Mouse (Mus musculus): ENCODE data around the gene Asl. TPM values are rescaled to one million over a fixed set of nuclear protein-coding genes. Genes with fewer than 3 reads are reported as not detected.

Gene Asl
- 14.9 and 37.1 TPM in 2 replicates for polyA plus RNA-seq (2011; ENCODE audit: insufficient read depth, insufficient read length, low replicate concordance, missing spikeins)

- Histone ChIP-seq H3K4me3 (replicated peaks; ENCODE audit: control insufficient read depth, low read depth, low read length) (peak within 1 kb of the TSS; percentile 98), H3K27ac (ENCODE audit: control insufficient read depth, insufficient read depth, low read depth, low read length, poor library complexity) (peak within 1 kb of the TSS; percentile 95), H3K4me1 (ENCODE audit: control insufficient read depth, insufficient read depth, low read length) (no peaks in the 10 kb centered on the region; the same call in none of the 2 replicates)
- 1% methylated on average over 51 of the region's 51 CpGs for WGBS
- TF ChIP-seq CTCF (IDR thresholded peaks at IDR 0.05; ENCODE audit: control insufficient read depth, insufficient read depth, low read length) (no peak), POLR2A (IDR thresholded peaks at IDR 0.05; ENCODE audit: borderline replicate concordance, control insufficient read depth, low read depth, low read length) (peak; percentile 88)
Observed at GRCm38 (mm10) chr5:130029142-130029897, at the start of gene Asl, which contains the start of gene Crcp. TSS of gene Asl (minus strand) at chr5:130029247. TSS of gene Crcp (plus strand) at chr5:130029290.

GRCm38 (mm10) chr5:130078834-130079156 lies 49.7 kb upstream of the Asl start:
- Histone ChIP-seq H3K27ac (ENCODE audit: control insufficient read depth, insufficient read depth, low read depth, low read length, poor library complexity) (no peak overlapping the region), H3K4me1 (ENCODE audit: control insufficient read depth, insufficient read depth, low read length) (peaks cover 2% of the 10 kb centered on the region; the same call in 1 of the 2 replicates), H3K4me3 (replicated peaks; ENCODE audit: control insufficient read depth, low read depth, low read length) (peak overlapping the region; percentile 14)
- 58% methylated on average over 6 of the region's 6 CpGs for WGBS
- TF ChIP-seq CTCF (IDR thresholded peaks at IDR 0.05; ENCODE audit: control insufficient read depth, insufficient read depth, low read length) (no peak), POLR2A (IDR thresholded peaks at IDR 0.05; ENCODE audit: borderline replicate concordance, control insufficient read depth, low read depth, low read length) (no peak)

- TF ChIP-seq POLR2A (IDR thresholded peaks at IDR 0.05; ENCODE audit: borderline replicate concordance, control insufficient read depth, low read depth, low read length) (no peak), CTCF (IDR thresholded peaks at IDR 0.05; ENCODE audit: control insufficient read depth, insufficient read depth, low read length) (no peak)
- WGBS, result 25% methylated on average over 9 of the region's 9 CpGs
- H3K4me3 ChIP-seq (replicated peaks; ENCODE audit: control insufficient read depth, low read depth, low read length), result no peak overlapping the region
- H3K4me1 ChIP-seq (ENCODE audit: control insufficient read depth, insufficient read depth, low read length), result peaks cover 2% of the 10 kb centered on the region; the same call in 1 of the 2 replicates
- H3K27ac ChIP-seq (ENCODE audit: control insufficient read depth, insufficient read depth, low read depth, low read length, poor library complexity), result no peak overlapping the region
Observed at GRCm38 (mm10) chr5:130078096-130078833, 49.2 kb upstream of the Asl start.

GRCm38 (mm10) chr5:130076396-130076795 lies 47.3 kb upstream of the Asl start:
- Histone ChIP-seq H3K27ac (ENCODE audit: control insufficient read depth, insufficient read depth, low read depth, low read length, poor library complexity) (no peak overlapping the region), H3K4me3 (replicated peaks; ENCODE audit: control insufficient read depth, low read depth, low read length) (no peak overlapping the region), H3K4me1 (ENCODE audit: control insufficient read depth, insufficient read depth, low read length) (peaks cover 2% of the 10 kb centered on the region; the same call in 1 of the 2 replicates)
- WGBS, result 49% methylated on average over 6 of the region's 6 CpGs
- TF ChIP-seq POLR2A (IDR thresholded peaks at IDR 0.05; ENCODE audit: borderline replicate concordance, control insufficient read depth, low read depth, low read length) (no peak), CTCF (IDR thresholded peaks at IDR 0.05; ENCODE audit: control insufficient read depth, insufficient read depth, low read length) (no peak)

- Histone ChIP-seq H3K4me1 (ENCODE audit: control insufficient read depth, insufficient read depth, low read length) (no peaks in the 10 kb centered on the region; the same call in 1 of the 2 replicates), H3K4me3 (replicated peaks; ENCODE audit: control insufficient read depth, low read depth, low read length) (no peak overlapping the region), H3K27ac (ENCODE audit: control insufficient read depth, insufficient read depth, low read depth, low read length, poor library complexity) (no peak overlapping the region)
- WGBS, result 86% methylated on average over 6 of the region's 6 CpGs
- TF ChIP-seq CTCF (IDR thresholded peaks at IDR 0.05; ENCODE audit: control insufficient read depth, insufficient read depth, low read length), result no peak
- TF ChIP-seq POLR2A (IDR thresholded peaks at IDR 0.05; ENCODE audit: borderline replicate concordance, control insufficient read depth, low read depth, low read length), result no peak
Observed at GRCm38 (mm10) chr5:130074491-130074890, 45.4 kb upstream of the Asl start.

- no peak for TF ChIP-seq CTCF (IDR thresholded peaks at IDR 0.05; ENCODE audit: control insufficient read depth, insufficient read depth, low read length)
- no peak for TF ChIP-seq POLR2A (IDR thresholded peaks at IDR 0.05; ENCODE audit: borderline replicate concordance, control insufficient read depth, low read depth, low read length)
- Histone ChIP-seq H3K4me3 (replicated peaks; ENCODE audit: control insufficient read depth, low read depth, low read length) (no peak within 1 kb of the TSS), H3K27ac (ENCODE audit: control insufficient read depth, insufficient read depth, low read depth, low read length, poor library complexity) (no peak within 1 kb of the TSS), H3K4me1 (ENCODE audit: control insufficient read depth, insufficient read depth, low read length) (no peaks in the 10 kb centered on the region)
- 88% methylated on average over 6 of the region's 6 CpGs for WGBS
Observed at GRCm38 (mm10) chr5:130073026-130073425, 44.0 kb upstream of the Asl start, which contains the start of gene Tpst1. TSS of gene Tpst1 (plus strand) at chr5:130073326.

GRCm38 (mm10) chr5:130067841-130068264 lies 38.8 kb upstream of the Asl start:
- no peak overlapping the region for H3K27ac ChIP-seq (ENCODE audit: control insufficient read depth, insufficient read depth, low read depth, low read length, poor library complexity)
- H3K4me1 ChIP-seq (ENCODE audit: control insufficient read depth, insufficient read depth, low read length), result peaks cover 1% of the 10 kb centered on the region
- 46% methylated on average over 3 of the region's 3 CpGs for WGBS
- H3K4me3 ChIP-seq (replicated peaks; ENCODE audit: control insufficient read depth, low read depth, low read length), result no peak overlapping the region
- no peak for TF ChIP-seq CTCF (IDR thresholded peaks at IDR 0.05; ENCODE audit: control insufficient read depth, insufficient read depth, low read length)
- TF ChIP-seq POLR2A (IDR thresholded peaks at IDR 0.05; ENCODE audit: borderline replicate concordance, control insufficient read depth, low read depth, low read length), result no peak

GRCm38 (mm10) chr5:130065579-130065978 lies 36.5 kb upstream of the Asl start:
- no peak overlapping the region for H3K4me3 ChIP-seq (replicated peaks; ENCODE audit: control insufficient read depth, low read depth, low read length)
- peaks cover 3% of the 10 kb centered on the region for H3K4me1 ChIP-seq (ENCODE audit: control insufficient read depth, insufficient read depth, low read length)
- 95% methylated on average over 1 of the region's 1 CpGs for WGBS
- H3K27ac ChIP-seq (ENCODE audit: control insufficient read depth, insufficient read depth, low read depth, low read length, poor library complexity), result no peak overlapping the region
- peak; percentile 32; the same call in 1 of the 2 replicates for TF ChIP-seq CTCF (IDR thresholded peaks at IDR 0.05; ENCODE audit: control insufficient read depth, insufficient read depth, low read length)
- no peak for TF ChIP-seq POLR2A (IDR thresholded peaks at IDR 0.05; ENCODE audit: borderline replicate concordance, control insufficient read depth, low read depth, low read length)
